Mouse (Mus musculus): ENCODE data around the gene Bmpr2. TPM values are rescaled to one million over a fixed set of nuclear protein-coding genes. Genes with fewer than 3 reads are reported as not detected.

Bmpr2 gene
- total RNA-seq, 1 experiment from 2014 or later = 19.0 TPM

DNA sequence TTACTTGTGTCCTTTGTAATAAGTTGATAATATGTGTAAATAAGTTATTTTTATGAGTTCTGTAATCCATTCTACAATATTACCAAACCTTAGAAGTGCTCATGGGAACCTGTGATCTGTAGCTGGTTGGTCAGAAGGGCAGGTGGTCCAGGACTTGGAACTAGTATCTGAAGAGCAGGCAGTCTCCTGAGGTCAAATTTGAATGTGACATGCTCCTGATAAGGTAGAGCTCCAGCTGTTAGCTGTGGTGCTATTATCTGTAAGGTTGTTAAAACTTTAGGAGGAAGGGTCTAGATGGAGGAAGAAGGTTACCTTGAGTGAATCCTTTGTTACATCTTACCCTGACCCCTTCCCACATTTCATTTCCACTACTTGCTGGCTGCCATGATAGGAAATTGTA is 154.9 kb downstream of the Bmpr2 start:
- no peak for ATAC-seq (replicated peaks; ENCODE audit: low read depth, poor library complexity, severe bottlenecking)

GRCm38 (mm10) chr1:59923201-59923600 is 160.0 kb downstream of the Bmpr2 start:
- ATAC-seq (replicated peaks; ENCODE audit: low read depth, poor library complexity, severe bottlenecking) = peak; percentile 52; the same call in 1 of the 2 replicates

- no peak for ATAC-seq (replicated peaks; ENCODE audit: low read depth, poor library complexity, severe bottlenecking)
These were observed 160.5 kb downstream of the Bmpr2 start for GRCm38 (mm10) chr1:59923673-59924072.

- ATAC-seq (replicated peaks; ENCODE audit: low read depth, poor library complexity, severe bottlenecking) = no peak
These were observed 161.2 kb downstream of the Bmpr2 start for GRCm38 (mm10) chr1:59924411-59924810.

DNA sequence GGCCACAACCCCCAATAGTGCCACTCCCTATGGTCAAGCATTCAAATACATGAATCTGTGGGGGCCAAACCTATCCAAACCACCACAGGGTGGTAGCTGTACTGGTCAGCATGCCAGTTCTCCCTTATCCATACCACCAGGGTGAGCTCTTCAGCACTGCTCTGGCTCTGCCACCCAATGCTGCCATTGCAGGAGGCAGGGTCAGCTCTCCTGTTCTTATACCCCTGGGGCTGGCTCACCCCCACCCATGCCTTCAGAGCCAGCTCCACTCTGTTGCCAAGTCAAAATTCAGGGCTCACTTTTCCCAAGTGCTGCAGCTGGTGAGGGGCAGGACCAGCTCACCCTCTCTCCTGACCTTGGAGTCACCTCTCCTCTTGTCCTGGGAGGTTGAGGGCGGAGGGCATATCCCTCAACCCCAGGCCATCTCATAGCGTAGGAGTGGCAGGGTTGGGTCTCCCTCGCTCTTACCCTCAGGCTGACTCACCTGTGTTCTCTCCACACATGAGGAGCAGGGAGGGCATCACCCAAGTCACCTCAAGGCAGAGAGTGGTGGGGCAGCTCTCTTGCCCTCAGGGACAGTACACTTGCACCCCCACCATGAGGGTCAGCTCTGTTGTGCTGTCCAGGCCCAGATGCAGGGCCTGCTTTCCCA is 162.9 kb downstream of the Bmpr2 start:
- ATAC-seq (replicated peaks; ENCODE audit: low read depth, poor library complexity, severe bottlenecking) = no peak

DNA sequence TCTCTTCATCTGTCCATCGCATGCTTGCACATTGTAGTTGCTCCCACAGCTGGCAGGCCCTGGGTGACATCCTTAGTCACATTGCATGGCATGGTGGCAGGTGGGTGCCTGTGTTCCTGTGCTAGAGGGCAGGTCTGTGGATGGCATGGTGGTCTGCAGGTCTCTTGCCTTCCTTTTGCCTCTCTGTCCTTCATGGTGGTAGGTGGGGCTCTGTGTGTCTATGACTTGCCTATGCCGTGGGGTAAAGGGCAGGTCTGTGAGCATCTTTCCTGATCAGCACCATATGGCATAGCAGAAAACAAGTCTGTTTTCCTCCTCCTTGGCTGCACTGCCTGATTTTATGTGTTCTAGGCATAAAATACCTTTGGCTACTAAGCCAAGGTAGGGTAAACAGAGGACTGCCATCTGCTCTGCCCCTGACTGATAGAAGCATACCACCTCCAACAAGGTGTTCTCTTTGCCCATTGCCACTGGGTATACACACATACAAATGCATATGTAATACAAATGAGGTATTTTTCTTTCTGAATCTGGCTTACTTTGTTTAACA is 164.0 kb downstream of the Bmpr2 start:
- ATAC-seq (replicated peaks; ENCODE audit: low read depth, poor library complexity, severe bottlenecking) = no peak

Other genes starting within 250 kb of the Bmpr2 start
- gene Gm973, start 247.1 kb upstream of the Bmpr2 start, total RNA-seq (2017) = 5.3 and 7.8 TPM in 2 replicates
- 170 and 176 TPM in 2 replicates for gene Sumo1, start 92.6 kb upstream of the Bmpr2 start, total RNA-seq (2017)
- 2,005 and 2,043 TPM in 2 replicates for gene Nop58, start 78.4 kb upstream of the Bmpr2 start, total RNA-seq (2017)
- 26.9 and 27.3 TPM in 2 replicates for gene Fam117b, start 149.6 kb downstream of the Bmpr2 start, total RNA-seq (2017)

All from common myeloid progenitor, adult 5-6 weeks (primary cell).